Mouse (Mus musculus): ENCODE data around the gene Sp3. TPM values are rescaled to one million over a fixed set of nuclear protein-coding genes. Genes with fewer than 3 reads are reported as not detected.
A peak's percentile ranks its signal among the peaks of the same experiment; 100 is the strongest.
"Not testable (repeated sequence)": the region's sequence is repeated elsewhere in the genome, so short reads cannot be mapped to it uniquely, and the experiment has no call there.

Sp3 gene
- polyA plus RNA-seq, 1 experiment from 2014 or later, result 41.3 TPM

- no peak for TF ChIP-seq CTCF (IDR thresholded peaks at IDR 0.05; ENCODE audit: low read depth)
- DNase-seq (ENCODE audit: low spot score) (no peak), ATAC-seq (replicated peaks; ENCODE audit: low FRiP score, low read depth) (no peak)
- Histone ChIP-seq H3K4me2 (ENCODE audit: low read length) (no peak overlapping the region), H3K9ac (ENCODE audit: low read depth, low read length) (no peak overlapping the region), H3K4me1 (replicated peaks; ENCODE audit: insufficient read depth, low read length) (no peaks in the 10 kb centered on the region), H3K27me3 (ENCODE audit: insufficient read depth, low read length) (no peaks in the 10 kb centered on the region), H3K36me3 (ENCODE audit: insufficient read depth, low read length) (no peaks in the 10 kb centered on the region), H3K4me3 (replicated peaks; ENCODE audit: low read depth, low read length) (no peak overlapping the region), H3K27ac (no peak overlapping the region), H3K9me3 (replicated peaks; ENCODE audit: low read length) (no peaks in the 10 kb centered on the region)
- 67% methylated on average over 9 of the region's 9 CpGs for WGBS
These were observed 39.3 kb upstream of the Sp3 start for GRCm38 (mm10) chr2:73019371-73020146.

DNA sequence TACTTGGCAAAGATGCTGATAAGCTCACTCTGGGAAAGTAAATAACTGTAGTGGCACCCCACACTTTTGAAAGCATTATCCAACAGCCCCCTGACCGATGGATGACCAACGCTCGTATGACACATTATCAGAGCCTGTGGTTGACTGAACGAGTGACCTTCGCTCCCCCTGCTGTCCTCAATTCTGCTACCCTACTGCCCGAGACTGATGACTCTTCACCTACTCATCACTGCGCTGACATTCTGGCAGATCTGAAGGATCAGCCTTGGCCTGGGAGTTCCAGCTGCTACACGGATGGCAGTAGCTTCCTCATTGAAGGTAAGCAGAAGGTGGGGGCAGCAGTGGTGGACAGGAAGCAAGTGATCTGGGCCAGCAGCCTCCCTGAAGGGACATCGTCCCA, 33.8 kb upstream of the Sp3 start:
- not testable (repeated sequence) for DNase-seq (ENCODE audit: low spot score); H3K4me3 ChIP-seq (replicated peaks; ENCODE audit: low read depth, low read length); ATAC-seq (replicated peaks; ENCODE audit: low FRiP score, low read depth); H3K9ac ChIP-seq (ENCODE audit: low read depth, low read length); H3K27me3 ChIP-seq (ENCODE audit: insufficient read depth, low read length); H3K9me3 ChIP-seq (replicated peaks; ENCODE audit: low read length); H3K36me3 ChIP-seq (ENCODE audit: insufficient read depth, low read length); H3K27ac ChIP-seq; H3K4me2 ChIP-seq (ENCODE audit: low read length); H3K4me1 ChIP-seq (replicated peaks; ENCODE audit: insufficient read depth, low read length)
- WGBS, result 77% methylated on average over 9 of the region's 9 CpGs

GRCm38 (mm10) chr2:73012636-73013035, 32.4 kb upstream of the Sp3 start:
- no peak for TF ChIP-seq CTCF (IDR thresholded peaks at IDR 0.05; ENCODE audit: low read depth)
- H3K36me3 ChIP-seq (ENCODE audit: insufficient read depth, low read length), result no peaks in the 10 kb centered on the region
- peak; percentile 76 for DNase-seq (ENCODE audit: low spot score)
- no peak overlapping the region for H3K27ac ChIP-seq
- no peak overlapping the region for H3K4me3 ChIP-seq (replicated peaks; ENCODE audit: low read depth, low read length)
- H3K9ac ChIP-seq (ENCODE audit: low read depth, low read length), result no peak overlapping the region
- H3K9me3 ChIP-seq (replicated peaks; ENCODE audit: low read length), result no peaks in the 10 kb centered on the region; the same call in 1 of the 2 replicates
- WGBS, result 76% methylated on average over 20 of the region's 20 CpGs
- no peaks in the 10 kb centered on the region for H3K27me3 ChIP-seq (ENCODE audit: insufficient read depth, low read length)
- no peak overlapping the region for H3K4me2 ChIP-seq (ENCODE audit: low read length)
- ATAC-seq (replicated peaks; ENCODE audit: low FRiP score, low read depth), result no peak
- H3K4me1 ChIP-seq (replicated peaks; ENCODE audit: insufficient read depth, low read length), result no peaks in the 10 kb centered on the region

- no peak for TF ChIP-seq CTCF (IDR thresholded peaks at IDR 0.05; ENCODE audit: low read depth)
- Histone ChIP-seq H3K36me3 (ENCODE audit: insufficient read depth, low read length) (no peaks in the 10 kb centered on the region), H3K9ac (ENCODE audit: low read depth, low read length) (no peak overlapping the region), H3K4me3 (replicated peaks; ENCODE audit: low read depth, low read length) (no peak overlapping the region), H3K27ac (no peak overlapping the region), H3K4me2 (ENCODE audit: low read length) (no peak overlapping the region), H3K9me3 (replicated peaks; ENCODE audit: low read length) (no peaks in the 10 kb centered on the region; the same call in 1 of the 2 replicates), H3K27me3 (ENCODE audit: insufficient read depth, low read length) (no peaks in the 10 kb centered on the region), H3K4me1 (replicated peaks; ENCODE audit: insufficient read depth, low read length) (no peaks in the 10 kb centered on the region; the same call in 1 of the 2 replicates)
- no peak for ATAC-seq (replicated peaks; ENCODE audit: low FRiP score, low read depth)
- 92% methylated on average over 9 of the region's 9 CpGs for WGBS
- DNase-seq (ENCODE audit: low spot score), result no peak
These were observed 27.2 kb upstream of the Sp3 start for GRCm38 (mm10) chr2:73007472-73007871.

- TF ChIP-seq CTCF (IDR thresholded peaks at IDR 0.05; ENCODE audit: low read depth), result no peak
- no peaks in the 10 kb centered on the region for H3K27me3 ChIP-seq (ENCODE audit: insufficient read depth, low read length)
- no peak overlapping the region for H3K4me3 ChIP-seq (replicated peaks; ENCODE audit: low read depth, low read length)
- H3K36me3 ChIP-seq (ENCODE audit: insufficient read depth, low read length), result no peaks in the 10 kb centered on the region
- H3K9ac ChIP-seq (ENCODE audit: low read depth, low read length), result no peak overlapping the region
- no peaks in the 10 kb centered on the region; the same call in 1 of the 2 replicates for H3K4me1 ChIP-seq (replicated peaks; ENCODE audit: insufficient read depth, low read length)
- DNase-seq (ENCODE audit: low spot score) (peak; percentile 54), ATAC-seq (replicated peaks; ENCODE audit: low FRiP score, low read depth) (no peak)
- H3K4me2 ChIP-seq (ENCODE audit: low read length), result no peak overlapping the region
- no peaks in the 10 kb centered on the region; the same call in 1 of the 2 replicates for H3K9me3 ChIP-seq (replicated peaks; ENCODE audit: low read length)
- whole genome bisulfite sequencing, result 42% methylated on average over 3 of the region's 3 CpGs
- 0 out of 2 replicates have a peak overlapping the region, but pooled peaks have one; percentile 3 for H3K27ac ChIP-seq
These were observed 25.6 kb upstream of the Sp3 start for GRCm38 (mm10) chr2:73005611-73006515.

Data from kidney, postnatal 0 days (tissue).